Mouse (Mus musculus) embryonic facial prominence, embryonic 13.5 days (tissue): ENCODE measurements around the gene Amigo3. TPM values are rescaled to one million over a fixed set of nuclear protein-coding genes. Genes with fewer than 3 reads are reported as not detected.

ENCODE experiments used
- ATAC-seq: fragments of 200-750 bp; cut with Nextera tagmentation; 2 replicates; pipeline ENCODE4 v1.8.0; 2017; ENCODE audit warnings: low read depth; ENCODE audit not compliant: insufficient number of reproducible peaks, insufficient read depth, low FRiP score, low TSS enrichment
- H3K27ac ChIP-seq: fragments of 300-500 bp; sonication (generic); 2 replicates; pipeline ENCODE4 v1.5.1; 2015; ENCODE audit warnings: moderate library complexity, mild to moderate bottlenecking, inconsistent platforms
- H3K27me3 ChIP-seq: fragments of 300-500 bp; sonication (generic); 2 replicates; pipeline ENCODE4 v1.6.1; 2015; ENCODE audit warnings: mild to moderate bottlenecking, inconsistent platforms
- H3K36me3 ChIP-seq: fragments of 300-500 bp; sonication (generic); 2 replicates; pipeline ENCODE4 v1.6.1; 2015; ENCODE audit warnings: mild to moderate bottlenecking, inconsistent platforms
- H3K4me1 ChIP-seq: fragments of 300-500 bp; sonication (generic); 2 replicates; pipeline ENCODE4 v1.6.1; 2015; ENCODE audit warnings: inconsistent platforms
- H3K4me2 ChIP-seq: fragments of 300-500 bp; sonication (generic); 2 replicates; pipeline ENCODE4 v1.6.1; 2015; ENCODE audit warnings: moderate library complexity, mild to moderate bottlenecking, inconsistent platforms
- H3K4me3 ChIP-seq: fragments of 300-500 bp; sonication (generic); 2 replicates; pipeline ENCODE4 v1.5.1; 2015; ENCODE audit warnings: mild to moderate bottlenecking, inconsistent platforms
- H3K9ac ChIP-seq: fragments of 300-500 bp; sonication (generic); 2 replicates; pipeline ENCODE4 v1.6.1; 2015; ENCODE audit warnings: mild to moderate bottlenecking, inconsistent platforms
- H3K9me3 ChIP-seq: fragments of 300-500 bp; sonication (generic); 2 replicates; pipeline ENCODE4 v1.6.1; 2016; ENCODE audit warnings: inconsistent platforms
- WGBS: fragments of 180-500 bp; shearing (Covaris S2); methylation state at CpG from one replicate; pipeline ENCODE4 v1.1.7; 2015; ENCODE audit warnings: mixed read lengths; 5-methylcytosine and 5-hydroxymethylcytosine counted together
- microRNA-seq: library from miRNA; unstranded; fragments of <30 nt; microRNA quantifications from one replicate; pipeline ENCODE4, GENCODE M21; 2016
- polyA plus RNA-seq: library from polyadenylated mRNA; unstranded; fragments of >200 nt; fragmentation: Nextera tagmentation; extraction: Ambion mirVana; gene quantifications from 2 replicates; pipeline ENCODE4 v1.2.1, GENCODE M21; 2015

Gene Amigo3
- polyA plus RNA-seq, 1 experiment from 2014 or later, result 3.4 TPM

GRCm38 (mm10) chr9:108093586-108093985 lies 40.6 kb downstream of the Amigo3 start:
- peak overlapping the region; percentile 96 for H3K4me2 ChIP-seq
- WGBS, result 71% methylated on average over 10 of the region's 10 CpGs
- H3K9ac ChIP-seq, result peak overlapping the region; percentile 77
- H3K9me3 ChIP-seq, result no peaks in the 10 kb centered on the region
- peak overlapping the region; percentile 84; the same call in 1 of the 2 replicates for H3K27ac ChIP-seq
- H3K4me3 ChIP-seq, result peak overlapping the region; percentile 65
- peaks cover 43% of the 10 kb centered on the region for H3K36me3 ChIP-seq
- H3K27me3 ChIP-seq, result no peaks in the 10 kb centered on the region
- H3K4me1 ChIP-seq, result peaks cover 19% of the 10 kb centered on the region; the same call in 1 of the 2 replicates
- ATAC-seq, result no peak

DNA sequence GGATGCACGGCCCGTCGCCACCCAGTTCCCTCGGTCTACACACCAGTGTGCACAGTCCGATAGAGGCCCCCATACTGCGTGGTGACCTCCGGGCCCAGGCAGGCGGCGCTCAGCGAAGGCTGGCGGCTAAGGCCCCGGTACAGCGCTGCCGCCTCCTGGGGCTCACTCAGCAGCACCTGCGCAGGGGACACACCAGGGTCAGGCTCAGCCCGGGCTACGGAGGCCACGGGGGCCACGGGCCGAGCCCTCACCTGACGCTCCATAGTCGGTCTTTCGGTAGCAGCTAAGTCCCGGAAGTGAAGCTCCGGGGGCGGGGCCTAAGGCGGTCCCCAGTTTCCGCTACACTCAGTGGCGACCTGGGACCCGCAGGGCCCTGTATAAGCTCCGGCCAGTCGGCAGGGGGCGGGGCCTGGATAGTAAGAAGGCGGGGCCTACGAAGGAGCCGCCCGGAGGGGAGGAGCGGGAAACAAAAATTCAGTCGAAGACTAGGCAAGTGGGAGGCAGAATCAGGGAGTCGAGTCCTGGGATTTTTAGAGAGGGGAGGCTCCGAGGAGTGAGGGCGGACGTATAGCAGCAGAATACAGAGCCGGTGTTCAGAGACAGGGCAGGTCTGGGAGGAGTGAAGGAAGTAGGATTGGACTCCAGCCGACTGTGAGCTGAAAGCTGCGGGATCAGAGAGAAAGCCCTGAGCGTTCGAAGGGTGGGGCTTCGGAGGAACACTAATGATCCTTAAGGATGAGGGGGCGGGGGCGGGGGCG lies 41.4 kb downstream of the Amigo3 start, which contains the start of gene Apeh:
TSS of gene Apeh (minus strand) at position 423 of the 758 bp plus-strand sequence.
- under 1% methylated on average over 51 of the region's 52 CpGs for WGBS

GRCm38 (mm10) chr9:108094998-108095411 lies 42.0 kb downstream of the Amigo3 start:
- H3K27ac ChIP-seq, result peak overlapping the region; percentile 84
- peak overlapping the region; percentile 77 for H3K9ac ChIP-seq
- H3K4me2 ChIP-seq, result peak overlapping the region; percentile 96
- H3K36me3 ChIP-seq, result peaks cover 29% of the 10 kb centered on the region
- peak; percentile 18; the same call in 1 of the 2 replicates for ATAC-seq
- H3K9me3 ChIP-seq, result no peaks in the 10 kb centered on the region
- peak overlapping the region; percentile 65 for H3K4me3 ChIP-seq
- peaks cover 19% of the 10 kb centered on the region for H3K4me1 ChIP-seq
- H3K27me3 ChIP-seq, result no peaks in the 10 kb centered on the region
- under 1% methylated on average over 16 of the region's 16 CpGs for WGBS

More for the DNA sequence above, 41.4 kb downstream of the Amigo3 start, which contains the start of gene Apeh:
- Histone ChIP-seq H3K4me2 (peak within 1 kb of the TSS; percentile 96), H3K4me1 (peaks cover 19% of the 10 kb centered on the region), H3K36me3 (peaks cover 35% of the 10 kb centered on the region), H3K27me3 (no peaks in the 10 kb centered on the region), H3K9ac (peak within 1 kb of the TSS; percentile 77), H3K4me3 (peak within 1 kb of the TSS; percentile 65), H3K9me3 (no peaks in the 10 kb centered on the region), H3K27ac (peak within 1 kb of the TSS; percentile 84)
- peak; percentile 83 for ATAC-seq

DNA sequence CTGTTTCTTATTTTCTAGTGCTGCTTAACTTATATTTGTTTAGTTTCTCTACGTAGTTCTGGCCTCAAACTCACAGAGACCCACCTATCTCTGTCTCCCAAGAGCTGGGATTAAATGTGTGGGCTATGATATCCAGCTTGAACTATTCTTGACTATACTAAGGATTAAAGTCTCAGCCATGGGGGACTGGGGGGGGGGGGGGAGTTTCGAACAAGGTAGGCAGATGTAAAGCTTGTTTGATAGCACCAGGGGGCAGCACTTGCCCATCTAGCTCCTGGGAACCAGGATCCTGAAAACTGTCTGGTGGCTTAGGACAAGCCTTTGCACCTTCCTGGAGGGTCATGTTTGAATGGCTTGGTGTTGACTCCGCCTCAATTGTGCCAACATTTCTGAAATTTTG lies 42.6 kb downstream of the Amigo3 start:
- H3K9me3 ChIP-seq, result no peaks in the 10 kb centered on the region
- no peak overlapping the region for H3K27ac ChIP-seq
- H3K4me1 ChIP-seq, result peaks cover 19% of the 10 kb centered on the region
- H3K4me3 ChIP-seq, result peak overlapping the region; percentile 65
- WGBS, result 8% methylated on average over 3 of the region's 3 CpGs
- H3K36me3 ChIP-seq, result peaks cover 24% of the 10 kb centered on the region
- H3K27me3 ChIP-seq, result no peaks in the 10 kb centered on the region
- H3K4me2 ChIP-seq, result peak overlapping the region; percentile 96
- ATAC-seq, result no peak
- H3K9ac ChIP-seq, result peak overlapping the region; percentile 77

- 62% methylated on average over 10 of the region's 10 CpGs for WGBS
Observed at GRCm38 (mm10) chr9:108095949-108096712, 43.2 kb downstream of the Amigo3 start.

DNA sequence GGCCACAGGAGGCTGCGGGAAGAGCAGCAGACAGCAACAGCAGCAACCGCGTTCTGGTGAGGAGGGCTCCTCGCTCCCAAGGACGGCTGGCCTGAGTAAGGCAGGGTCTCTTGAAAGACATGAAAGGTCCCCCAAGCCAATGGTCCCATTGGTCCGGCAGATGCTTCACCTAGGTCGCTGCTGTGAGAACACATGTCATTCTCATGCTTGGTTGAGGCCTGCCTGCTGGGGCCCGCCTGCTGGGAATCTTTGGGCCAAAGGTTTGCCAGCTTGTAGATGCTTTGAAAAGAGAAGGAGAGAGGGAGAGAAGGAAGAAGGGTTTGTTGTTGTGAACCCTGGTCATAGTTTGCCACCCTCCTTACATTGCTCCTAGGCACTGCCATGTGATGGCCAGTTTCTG lies 46.7 kb downstream of the Amigo3 start:
- Histone ChIP-seq H3K4me1 (peaks cover 15% of the 10 kb centered on the region), H3K4me2 (no peak overlapping the region), H3K27me3 (no peaks in the 10 kb centered on the region), H3K27ac (no peak overlapping the region), H3K4me3 (no peak overlapping the region), H3K36me3 (no peaks in the 10 kb centered on the region), H3K9ac (peak overlapping the region; percentile 23; the same call in 1 of the 2 replicates), H3K9me3 (no peaks in the 10 kb centered on the region)
- WGBS, result 79% methylated on average over 8 of the region's 8 CpGs
- no peak for ATAC-seq

More at GRCm38 (mm10) chr9:108095949-108096712, 43.2 kb downstream of the Amigo3 start:
- Histone ChIP-seq H3K4me3 (no peak overlapping the region), H3K36me3 (peaks cover 18% of the 10 kb centered on the region), H3K9ac (no peak overlapping the region), H3K4me1 (peaks cover 19% of the 10 kb centered on the region), H3K9me3 (no peaks in the 10 kb centered on the region), H3K27ac (no peak overlapping the region), H3K27me3 (no peaks in the 10 kb centered on the region), H3K4me2 (peak overlapping the region; percentile 96)
- no peak for ATAC-seq

- ATAC-seq, result peak; percentile 49; the same call in 1 of the 2 replicates
- Histone ChIP-seq H3K4me1 (peaks cover 22% of the 10 kb centered on the region), H3K4me3 (peak overlapping the region; percentile 17), H3K9ac (peak overlapping the region; percentile 61), H3K9me3 (no peaks in the 10 kb centered on the region), H3K27ac (peak overlapping the region; percentile 33; the same call in 1 of the 2 replicates), H3K36me3 (no peaks in the 10 kb centered on the region), H3K4me2 (peak overlapping the region; percentile 48), H3K27me3 (peaks cover 7% of the 10 kb centered on the region)
- 27% methylated on average over 31 of the region's 31 CpGs for WGBS
Observed at GRCm38 (mm10) chr9:108104766-108105548, 52.0 kb downstream of the Amigo3 start.

Small RNA genes lying within 50 kb of the gene (microRNA-seq; reads per million reads assigned to microRNA genes)
- gene Gm47303, result not detected
- not detected for gene Mir7088

Other genes starting within 250 kb of the Amigo3 start
- 102 and 108 TPM in 2 replicates for gene Rbm6, start 179.9 kb upstream of the Amigo3 start, polyA plus RNA-seq
- 14.7 and 14.9 TPM in 2 replicates for gene Mon1a, start 165.0 kb upstream of the Amigo3 start, polyA plus RNA-seq
- 5.1 and 6.3 TPM in 2 replicates for gene Mst1r, start 146.3 kb upstream of the Amigo3 start, polyA plus RNA-seq
- gene Actl11, start 124.7 kb upstream of the Amigo3 start, polyA plus RNA-seq, result not detected in 2 replicates
- 9.1 and 9.7 TPM in 2 replicates for gene Camkv, start 117.5 kb upstream of the Amigo3 start, polyA plus RNA-seq
- gene Traip, start 103.0 kb upstream of the Amigo3 start, polyA plus RNA-seq, result 23.8 and 29.0 TPM in 2 replicates
- gene Uba7, start 77.7 kb upstream of the Amigo3 start, polyA plus RNA-seq, result 25.7 and 28.1 TPM in 2 replicates
- gene Gm20661, start 70.1 kb upstream of the Amigo3 start, polyA plus RNA-seq, result 7.2 and 9.9 TPM in 2 replicates
- 79.2 and 86.1 TPM in 2 replicates for gene Inka1, start 67.3 kb upstream of the Amigo3 start, polyA plus RNA-seq
- gene Cdhr4, start 60.7 kb upstream of the Amigo3 start, polyA plus RNA-seq, result 13.0 and 14.5 TPM in 2 replicates
- 0.58 and 1.3 TPM in 2 replicates for gene Gm20662, start 56.8 kb upstream of the Amigo3 start, polyA plus RNA-seq
- gene Ip6k1, start 50.7 kb upstream of the Amigo3 start, polyA plus RNA-seq, result 71.4 and 71.9 TPM in 2 replicates
- 27.4 and 31.5 TPM in 2 replicates for gene Gmppb, start 3.9 kb upstream of the Amigo3 start, polyA plus RNA-seq
- 0.38 and 1.0 TPM in 2 replicates for gene Mst1, start 27.3 kb downstream of the Amigo3 start, polyA plus RNA-seq
- gene Rnf123, start 30.2 kb downstream of the Amigo3 start, polyA plus RNA-seq, result 31.2 and 36.2 TPM in 2 replicates
- 40.8 and 45.6 TPM in 2 replicates for gene Apeh, start 41.4 kb downstream of the Amigo3 start, polyA plus RNA-seq
- gene Bsn, start 137.2 kb downstream of the Amigo3 start, polyA plus RNA-seq, result 0.63 and 0.69 TPM in 2 replicates
- gene Dag1, start 210.8 kb downstream of the Amigo3 start, polyA plus RNA-seq, result 52.6 and 54.7 TPM in 2 replicates
- 48.9 and 50.1 TPM in 2 replicates for gene Nicn1, start 237.3 kb downstream of the Amigo3 start, polyA plus RNA-seq
- 12.5 and 15.3 TPM in 2 replicates for gene Amt, start 243.7 kb downstream of the Amigo3 start, polyA plus RNA-seq